Mouse (Mus musculus) embryonic facial prominence, embryonic 14.5 days (tissue): Measurements from ENCODE around the gene Dand5. TPM values are rescaled to one million over a fixed set of nuclear protein-coding genes. Genes with fewer than 3 reads are reported as not detected.
A peak's percentile ranks its signal among the peaks of the same experiment; 100 is the strongest.
"Not testable (repeated sequence)": the region's sequence is repeated elsewhere in the genome, so short reads cannot be mapped to it uniquely, and the experiment has no call there.

ENCODE experiments used
- ATAC-seq: fragments of 200-750 bp; cut with Nextera tagmentation; 2 replicates; pipeline ENCODE4 v1.8.0; 2017; ENCODE audit warnings: low read depth, moderate number of reproducible peaks, moderate TSS enrichment
- DNase-seq: peaks from one replicate; pipeline ENCODE4 v3.0.0-alpha.2; 2015; ENCODE audit warnings: low spot score
- H3K27ac ChIP-seq: fragments of 300-500 bp; sonication (generic); replicated peaks from 2 replicates; pipeline ENCODE4 v1.5.1; 2014; ENCODE audit warnings: low read depth, mild to moderate bottlenecking, low read length, moderate library complexity
- H3K27me3 ChIP-seq: fragments of 300-500 bp; sonication (generic); replicated peaks from 2 replicates; pipeline ENCODE4 v1.6.1; 2014; ENCODE audit warnings: low read length; ENCODE audit not compliant: control insufficient read depth, insufficient read depth
- H3K36me3 ChIP-seq: fragments of 300-500 bp; sonication (generic); 2 replicates; pipeline ENCODE4 v1.6.1; 2014; ENCODE audit warnings: low read length, mixed read lengths; ENCODE audit not compliant: control insufficient read depth, insufficient read depth
- H3K4me1 ChIP-seq: fragments of 300-500 bp; sonication (generic); 2 replicates; pipeline ENCODE4 v1.6.1; 2014; ENCODE audit warnings: antibody characterized with exemption, low read length; ENCODE audit not compliant: control insufficient read depth, insufficient read depth
- H3K4me2 ChIP-seq: fragments of 300-500 bp; sonication (generic); 2 replicates; pipeline ENCODE4 v1.6.1; 2014; ENCODE audit warnings: low read depth, mild to moderate bottlenecking, low read length, moderate library complexity, mixed read lengths
- H3K4me3 ChIP-seq: fragments of 300-500 bp; sonication (generic); 2 replicates; pipeline ENCODE4 v1.5.1; 2014; ENCODE audit warnings: low read depth, mild to moderate bottlenecking, low read length
- H3K9ac ChIP-seq: fragments of 300-500 bp; sonication (generic); 2 replicates; pipeline ENCODE4 v1.6.1; 2014; ENCODE audit warnings: low read depth, mild to moderate bottlenecking, low read length, moderate library complexity, mixed read lengths
- H3K9me3 ChIP-seq: fragments of 300-500 bp; sonication (generic); 2 replicates; pipeline ENCODE4 v1.6.1; 2016; ENCODE audit warnings: low read length; ENCODE audit not compliant: control insufficient read depth
- WGBS: fragments of 180-500 bp; shearing (Covaris S2); extraction: QIAGEN DNeasy Blood & Tissue Kit; methylation state at CpG from one replicate; pipeline ENCODE4 v1.1.7; 2014; 5-methylcytosine and 5-hydroxymethylcytosine counted together
- polyA plus RNA-seq: library from polyadenylated mRNA; unstranded; fragments of >200 nt; fragmentation: Nextera tagmentation; extraction: Ambion mirVana; gene quantifications from 2 replicates; pipeline ENCODE4 v1.2.1, GENCODE M21; 2014

Dand5 gene
- polyA plus RNA-seq, 1 experiment from 2014 or later, result 5.8 TPM

GRCm38 (mm10) chr8:84837149-84837911 is 14.7 kb upstream of the Dand5 start:
- peak overlapping the region; percentile 55; the same call in 1 of the 2 replicates for H3K27ac ChIP-seq
- no peaks in the 10 kb centered on the region for H3K9me3 ChIP-seq
- H3K36me3 ChIP-seq, result peaks cover 74% of the 10 kb centered on the region
- 30% methylated on average over 8 of the region's 8 CpGs for WGBS
- H3K27me3 ChIP-seq, result no peaks in the 10 kb centered on the region
- DNase-seq, result peak; percentile 83
- no peak overlapping the region for H3K4me2 ChIP-seq
- peak overlapping the region; percentile 30 for H3K9ac ChIP-seq
- ATAC-seq, result peak; percentile 31
- peaks cover 17% of the 10 kb centered on the region for H3K4me1 ChIP-seq
- no peak overlapping the region for H3K4me3 ChIP-seq

- WGBS, result 77% methylated on average over 10 of the region's 10 CpGs
- ATAC-seq, result peak; percentile 10; the same call in 1 of the 2 replicates
- Histone ChIP-seq H3K9me3 (no peaks in the 10 kb centered on the region), H3K4me3 (no peak overlapping the region), H3K27ac (no peak overlapping the region), H3K4me2 (no peak overlapping the region), H3K9ac (no peak overlapping the region), H3K4me1 (peaks cover 17% of the 10 kb centered on the region), H3K36me3 (peaks cover 61% of the 10 kb centered on the region), H3K27me3 (no peaks in the 10 kb centered on the region)
- DNase-seq, result peak; percentile 73
Measured at GRCm38 (mm10) chr8:84834866-84835855, 12.5 kb upstream of the Dand5 start.

- DNase-seq (no peak), ATAC-seq (no peak)
- H3K36me3 ChIP-seq, result peaks cover 58% of the 10 kb centered on the region
- H3K4me1 ChIP-seq, result peaks cover 17% of the 10 kb centered on the region
- H3K9me3 ChIP-seq, result no peaks in the 10 kb centered on the region
- WGBS, result 84% methylated on average over 19 of the region's 19 CpGs
- no peak overlapping the region for H3K9ac ChIP-seq
- no peak overlapping the region for H3K4me2 ChIP-seq
- H3K27me3 ChIP-seq, result no peaks in the 10 kb centered on the region
- H3K27ac ChIP-seq, result no peak overlapping the region
- no peak overlapping the region for H3K4me3 ChIP-seq
Measured at GRCm38 (mm10) chr8:84834002-84834865, 11.6 kb upstream of the Dand5 start.

GRCm38 (mm10) chr8:84832759-84833742 is 10.4 kb upstream of the Dand5 start:
- Histone ChIP-seq H3K4me3 (peak overlapping the region; percentile 85), H3K27ac (peak overlapping the region; percentile 91), H3K9me3 (no peaks in the 10 kb centered on the region), H3K4me2 (peak overlapping the region; percentile 61), H3K9ac (peak overlapping the region; percentile 95), H3K4me1 (peaks cover 14% of the 10 kb centered on the region), H3K27me3 (no peaks in the 10 kb centered on the region), H3K36me3 (peaks cover 46% of the 10 kb centered on the region)
- no peak for ATAC-seq
- WGBS, result 67% methylated on average over 10 of the region's 10 CpGs
- DNase-seq, result no peak

GRCm38 (mm10) chr8:84832034-84832717 is 9.6 kb upstream of the Dand5 start:
- H3K36me3 ChIP-seq, result peaks cover 37% of the 10 kb centered on the region
- no peaks in the 10 kb centered on the region for H3K9me3 ChIP-seq
- DNase-seq (peak; percentile 73), ATAC-seq (peak; percentile 75)
- H3K9ac ChIP-seq, result peak overlapping the region; percentile 95
- peak overlapping the region; percentile 91 for H3K27ac ChIP-seq
- peaks cover 9% of the 10 kb centered on the region for H3K4me1 ChIP-seq
- H3K4me3 ChIP-seq, result peak overlapping the region; percentile 85
- no peaks in the 10 kb centered on the region for H3K27me3 ChIP-seq
- 2% methylated on average over 47 of the region's 59 CpGs for WGBS
- peak overlapping the region; percentile 61 for H3K4me2 ChIP-seq

- ATAC-seq, result no peak
- Histone ChIP-seq H3K9ac (peak within 1 kb of the TSS; percentile 95), H3K36me3 (peaks cover 30% of the 10 kb centered on the region), H3K4me1 (peaks cover 5% of the 10 kb centered on the region; the same call in 1 of the 2 replicates), H3K9me3 (no peaks in the 10 kb centered on the region), H3K27ac (peak within 1 kb of the TSS; percentile 91), H3K4me3 (peak within 1 kb of the TSS; percentile 85), H3K27me3 (no peaks in the 10 kb centered on the region), H3K4me2 (peak within 1 kb of the TSS; percentile 61)
- 74% methylated on average over 11 of the region's 11 CpGs for WGBS
- DNase-seq, result no peak
Measured at GRCm38 (mm10) chr8:84831490-84831889, 8.9 kb upstream of the Dand5 start, which contains the start of gene Gadd45gip1. Gadd45gip1 (plus strand) TSS chr8:84831522.

GRCm38 (mm10) chr8:84826518-84826917 is 3.9 kb upstream of the Dand5 start:
- not testable (repeated sequence) for H3K4me3 ChIP-seq, H3K4me1 ChIP-seq, H3K9me3 ChIP-seq, ATAC-seq, H3K27ac ChIP-seq, DNase-seq, H3K36me3 ChIP-seq, H3K9ac ChIP-seq, H3K4me2 ChIP-seq, H3K27me3 ChIP-seq
- 89% methylated on average over 2 of the region's 2 CpGs for WGBS
